Mouse (Mus musculus): ENCODE measurements around the gene Rad51ap2. TPM values are rescaled to one million over a fixed set of nuclear protein-coding genes. Genes with fewer than 3 reads are reported as not detected.

Gene Rad51ap2
- 0.49 and 0.50 TPM in 2 replicates for polyA plus RNA-seq (2021; fragmentation: Nextera tagmentation)
- long read RNA-seq, experiment 1, partial matches to known transcripts = 0 of 5 reads
- long read RNA-seq, experiment 1, other reads (novel, unspliced or antisense) = 4 of 5 reads
- long read RNA-seq, experiment 2, partial matches to known transcripts = 0 of 1 reads
- long read RNA-seq, experiment 2, other reads (novel, unspliced or antisense) = 0 of 1 reads

DNA sequence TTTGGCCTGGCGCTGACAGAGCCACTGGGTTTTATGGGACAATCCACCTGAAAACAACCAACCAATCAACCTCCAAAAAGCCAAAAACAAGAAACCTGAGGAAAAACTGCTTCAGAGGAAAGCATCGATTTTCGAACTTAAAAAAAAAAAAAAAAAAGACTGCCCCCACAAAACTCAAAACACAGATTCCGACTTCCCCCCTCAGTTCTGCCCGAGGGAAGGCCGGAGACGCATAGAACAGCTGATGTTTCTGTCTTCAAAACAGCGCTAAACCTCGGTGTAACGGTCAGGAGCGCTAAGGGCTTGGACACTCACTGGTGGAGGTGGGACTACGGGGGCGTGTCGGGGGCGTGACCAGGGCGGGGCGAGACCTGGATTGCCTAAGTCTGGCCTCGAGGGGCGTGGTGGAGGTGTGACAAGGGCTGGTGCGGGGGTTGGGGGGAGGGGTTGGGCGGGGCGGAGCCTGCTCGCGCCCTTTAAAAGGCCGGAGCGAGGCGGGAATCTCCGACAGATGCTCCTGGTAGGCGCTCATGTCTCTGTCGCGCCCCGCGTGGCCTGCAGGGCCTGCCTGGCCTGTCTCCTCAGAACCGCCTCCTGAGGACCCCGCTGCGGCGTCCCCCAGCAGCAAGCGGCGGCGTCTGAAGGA, at the start of gene Rad51ap2:
Rad51ap2 (plus strand) TSS at position 531 of the 646 bp plus-strand sequence.

DNA sequence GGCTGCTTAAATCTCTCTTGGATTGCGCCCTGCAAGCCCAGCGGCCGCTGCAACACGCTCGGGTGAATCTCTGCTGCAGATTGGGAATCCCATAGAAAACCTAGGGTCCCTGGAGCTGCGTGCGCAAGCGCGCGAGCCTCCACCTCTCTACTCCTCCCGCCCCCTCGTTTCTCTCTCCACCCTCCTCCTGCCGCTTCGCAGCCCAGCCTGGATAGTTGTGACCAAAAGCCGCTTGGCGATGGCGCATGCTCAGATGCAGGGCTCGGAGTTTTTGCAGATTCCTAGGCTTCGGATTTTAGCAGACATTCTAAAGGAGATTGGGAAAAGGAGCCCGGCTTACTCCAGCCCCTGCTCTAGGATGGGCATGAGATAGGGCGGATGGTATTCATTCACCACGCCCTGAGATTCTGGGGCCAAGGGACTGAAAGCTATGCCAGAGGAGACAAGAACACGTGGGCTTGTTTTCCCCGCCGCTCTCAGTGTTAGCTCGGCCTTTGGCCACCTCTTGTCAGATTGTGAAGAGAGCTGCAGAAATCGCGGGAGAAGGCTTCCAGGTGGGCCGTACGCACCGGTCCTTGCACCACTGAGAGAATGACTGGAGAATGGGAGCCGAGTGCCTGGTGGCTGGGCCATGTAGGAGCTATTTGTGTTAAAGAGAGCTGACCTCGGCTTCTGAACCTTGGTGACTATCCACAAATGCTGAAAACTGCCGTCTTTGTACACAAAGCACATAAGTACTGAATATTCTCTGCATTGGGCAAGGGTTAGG, 19.2 kb upstream of the Rad51ap2 start, which contains the start of gene Vsnl1:
Vsnl1 (minus strand) TSS at position 117 of the 769 bp plus-strand sequence.

Other genes with a start within 250 kb of the Rad51ap2 start
- gene Msgn1, start 247.1 kb upstream of the Rad51ap2 start, polyA plus RNA-seq (2021; fragmentation: Nextera tagmentation) = not detected in 2 replicates
- 0.10 and 0.19 TPM in 2 replicates for gene Gen1, start 190.3 kb upstream of the Rad51ap2 start, polyA plus RNA-seq (2021; fragmentation: Nextera tagmentation)
- gene Smc6, start 190.2 kb upstream of the Rad51ap2 start, polyA plus RNA-seq (2021; fragmentation: Nextera tagmentation) = 42.6 and 46.2 TPM in 2 replicates
- gene Vsnl1, start 19.5 kb upstream of the Rad51ap2 start, polyA plus RNA-seq (2021; fragmentation: Nextera tagmentation) = 194 and 232 TPM in 2 replicates